Mouse (Mus musculus) E14TG2a.4 (cell line): Measurements from ENCODE around the gene Ireb2.

Experiments used
- H3K27me3 ChIP-seq: 2 replicates; pipeline ENCODE4 v1.6.1; 2014; ENCODE audit warnings: low read length, control low read depth; ENCODE audit not compliant: insufficient read depth
- H3K36me3 ChIP-seq: 2 replicates; pipeline ENCODE4 v1.6.1; 2014; ENCODE audit warnings: low read length, control low read depth; ENCODE audit not compliant: insufficient read depth
- H3K4me1 ChIP-seq: replicated peaks from 2 replicates; pipeline ENCODE4 v1.6.1; 2014; ENCODE audit warnings: low read depth, low read length, control low read depth
- H3K4me3 ChIP-seq: replicated peaks from 2 replicates; pipeline ENCODE4 v1.5.1; 2014; ENCODE audit warnings: mild to moderate bottlenecking, low read length
- H3K9me3 ChIP-seq: 2 replicates; pipeline ENCODE4 v1.6.1; 2014; ENCODE audit warnings: low read length, control low read depth
- CTCF ChIP-seq: conservative IDR thresholded peaks from 2 replicates; pipeline ENCODE4 v1.5.1; 2014; ENCODE audit warnings: low read length
- NANOG ChIP-seq: IDR thresholded peaks from 2 replicates; pipeline ENCODE4 v1.6.1; 2014; ENCODE audit warnings: borderline replicate concordance, low read length, mixed read lengths
- POU5F1 ChIP-seq: IDR thresholded peaks from 2 replicates; pipeline ENCODE4 v1.6.1; 2014; ENCODE audit warnings: low read length, borderline replicate concordance

Ireb2 gene

DNA sequence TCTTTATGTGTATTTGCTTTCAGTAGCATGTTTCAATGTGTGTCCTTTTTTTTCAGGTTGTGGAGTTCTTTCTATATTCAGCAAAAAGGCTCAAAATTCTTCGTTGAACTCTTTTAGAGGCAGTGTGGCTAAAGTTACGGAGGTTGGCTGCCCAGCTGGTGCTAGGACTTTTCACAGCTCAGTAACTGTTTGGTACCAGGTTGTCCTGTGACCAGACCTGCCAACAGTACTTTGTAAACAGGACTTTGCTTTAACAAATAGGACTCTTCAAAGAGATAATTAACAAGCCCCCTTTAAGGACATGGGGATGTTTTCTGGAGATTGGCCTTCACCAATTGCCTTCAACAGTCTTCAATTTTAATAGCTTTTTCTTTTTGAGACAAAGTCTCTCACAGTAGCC, 54.6 kb downstream of the Ireb2 start:
- Histone ChIP-seq H3K27me3 (no peaks in the 10 kb centered on the region), H3K4me3 (no peak overlapping the region), H3K36me3 (no peaks in the 10 kb centered on the region), H3K4me1 (peaks cover 17% of the 10 kb centered on the region), H3K9me3 (peaks cover 3% of the 10 kb centered on the region)
- TF ChIP-seq NANOG = no peak
- no peak for TF ChIP-seq CTCF
- no peak for TF ChIP-seq POU5F1

DNA sequence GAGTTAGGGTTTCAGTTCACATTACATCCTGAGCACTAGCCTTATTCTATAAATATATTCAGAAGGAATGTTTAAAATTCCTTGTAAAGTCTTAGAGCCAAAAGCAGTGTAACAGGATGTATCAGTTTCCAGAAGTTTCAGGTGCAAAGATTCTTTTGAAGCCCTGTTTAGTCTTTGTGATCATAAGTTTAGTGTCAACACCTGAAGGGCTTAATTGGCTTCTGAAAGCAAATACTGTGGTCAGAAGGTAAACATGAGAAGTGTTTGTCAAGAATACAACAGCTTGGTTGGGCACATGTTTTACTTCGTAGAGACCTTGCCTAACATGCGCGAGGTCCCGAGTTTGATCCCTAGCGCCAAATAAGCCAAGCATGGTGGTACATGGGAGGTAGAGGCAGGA, 55.2 kb downstream of the Ireb2 start:
- Histone ChIP-seq H3K36me3 (no peaks in the 10 kb centered on the region), H3K4me1 (peaks cover 17% of the 10 kb centered on the region), H3K9me3 (peaks cover 3% of the 10 kb centered on the region), H3K27me3 (no peaks in the 10 kb centered on the region), H3K4me3 (no peak overlapping the region)
- no peak for TF ChIP-seq POU5F1
- TF ChIP-seq NANOG = no peak
- TF ChIP-seq CTCF = no peak

DNA sequence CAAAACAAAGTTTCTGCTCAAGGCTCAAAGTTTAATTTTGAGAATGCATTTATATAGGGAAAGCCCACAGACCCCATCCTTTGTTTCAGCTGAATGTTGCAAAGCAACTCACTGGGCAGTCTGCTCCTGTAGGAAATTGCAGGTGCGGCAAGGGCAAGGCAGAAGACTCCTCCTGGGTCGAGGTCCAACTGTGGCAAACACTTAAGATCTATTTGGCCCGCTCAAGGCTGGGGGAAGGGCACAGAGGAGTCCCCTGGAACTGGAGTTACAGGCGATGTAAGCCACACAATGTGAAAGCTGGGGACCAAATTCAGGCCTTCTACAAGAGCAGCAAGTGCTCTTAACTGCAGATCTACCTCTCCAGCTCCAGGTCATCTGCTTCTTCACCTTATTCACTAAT, 56.4 kb downstream of the Ireb2 start:
- Histone ChIP-seq H3K9me3 (peaks cover 3% of the 10 kb centered on the region), H3K27me3 (no peaks in the 10 kb centered on the region), H3K4me3 (no peak overlapping the region), H3K4me1 (peaks cover 17% of the 10 kb centered on the region), H3K36me3 (no peaks in the 10 kb centered on the region)
- TF ChIP-seq NANOG = no peak
- TF ChIP-seq POU5F1 = no peak
- no peak for TF ChIP-seq CTCF

DNA sequence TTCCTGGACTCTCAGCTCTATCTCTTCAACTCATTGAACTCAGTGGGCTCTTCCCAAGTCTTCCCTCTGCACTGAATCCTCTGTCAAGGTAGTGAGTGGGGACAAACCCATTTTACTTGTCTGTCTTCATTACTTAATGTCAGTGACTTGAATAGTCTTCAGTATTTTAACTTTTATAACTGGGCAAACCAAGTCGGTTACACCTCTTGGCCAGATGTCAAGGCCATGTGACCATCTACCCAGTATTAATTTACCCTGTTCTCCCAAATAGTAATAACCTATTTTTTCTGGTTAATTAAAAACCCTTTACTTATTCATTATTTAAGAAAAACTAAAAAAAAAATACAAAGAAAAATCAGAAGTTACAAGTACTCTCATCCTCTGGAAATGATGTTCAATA, 67.2 kb downstream of the Ireb2 start:
- no peaks in the 10 kb centered on the region for H3K9me3 ChIP-seq

DNA sequence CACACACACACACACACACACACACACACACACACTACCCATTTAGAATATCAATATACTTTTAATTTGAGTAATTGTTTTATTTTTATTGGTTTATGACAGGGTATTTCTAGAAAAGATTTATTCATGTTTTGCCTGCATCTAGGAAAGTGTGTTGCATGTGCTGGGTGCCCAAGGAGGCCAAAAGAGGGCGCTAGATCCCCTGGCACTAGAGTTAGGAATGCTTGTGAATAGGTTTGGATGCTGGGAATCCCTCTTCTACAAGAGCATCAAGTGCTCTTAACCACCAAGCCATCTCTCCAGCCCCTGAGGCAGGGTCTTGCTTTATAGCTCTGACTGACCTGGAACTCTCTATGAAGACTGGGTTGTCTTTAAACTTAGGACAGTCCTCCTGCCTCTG, 68.2 kb downstream of the Ireb2 start:
- Histone ChIP-seq H3K36me3 (no peaks in the 10 kb centered on the region), H3K4me3 (no peak overlapping the region), H3K27me3 (no peaks in the 10 kb centered on the region), H3K9me3 (no peaks in the 10 kb centered on the region), H3K4me1 (no peaks in the 10 kb centered on the region)
- TF ChIP-seq CTCF (peak; percentile 96), POU5F1 (no peak)

More for the DNA sequence above, 67.2 kb downstream of the Ireb2 start:
- no peaks in the 10 kb centered on the region for H3K27me3 ChIP-seq
- H3K4me1 ChIP-seq = no peaks in the 10 kb centered on the region
- H3K4me3 ChIP-seq = no peak overlapping the region
- H3K36me3 ChIP-seq = no peaks in the 10 kb centered on the region
- TF ChIP-seq CTCF = no peak
- TF ChIP-seq POU5F1 = no peak
- TF ChIP-seq NANOG = no peak

DNA sequence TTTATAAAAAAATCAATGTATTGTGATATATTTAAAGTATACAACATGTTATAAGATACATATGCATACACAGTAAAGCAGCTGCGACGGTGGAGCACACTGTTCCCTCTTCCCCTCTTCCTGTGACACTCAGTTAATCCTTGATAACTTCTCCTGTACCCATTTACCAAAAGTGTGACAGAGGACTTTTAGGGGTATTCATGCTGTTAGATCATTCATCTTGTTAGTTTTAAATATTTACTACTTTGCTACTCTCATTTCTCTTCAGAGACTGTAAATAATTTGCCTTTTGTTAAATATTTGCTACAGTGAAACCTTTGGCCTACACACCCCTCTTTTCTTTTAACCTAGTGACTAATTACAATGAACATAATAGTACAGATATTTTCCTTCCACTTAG, 68.8 kb downstream of the Ireb2 start:
- TF ChIP-seq NANOG (no peak), POU5F1 (no peak), CTCF (no peak)
- H3K9me3 ChIP-seq = no peaks in the 10 kb centered on the region
- H3K4me3 ChIP-seq = no peak overlapping the region
- no peaks in the 10 kb centered on the region for H3K4me1 ChIP-seq
- H3K27me3 ChIP-seq = no peaks in the 10 kb centered on the region
- no peaks in the 10 kb centered on the region for H3K36me3 ChIP-seq

DNA sequence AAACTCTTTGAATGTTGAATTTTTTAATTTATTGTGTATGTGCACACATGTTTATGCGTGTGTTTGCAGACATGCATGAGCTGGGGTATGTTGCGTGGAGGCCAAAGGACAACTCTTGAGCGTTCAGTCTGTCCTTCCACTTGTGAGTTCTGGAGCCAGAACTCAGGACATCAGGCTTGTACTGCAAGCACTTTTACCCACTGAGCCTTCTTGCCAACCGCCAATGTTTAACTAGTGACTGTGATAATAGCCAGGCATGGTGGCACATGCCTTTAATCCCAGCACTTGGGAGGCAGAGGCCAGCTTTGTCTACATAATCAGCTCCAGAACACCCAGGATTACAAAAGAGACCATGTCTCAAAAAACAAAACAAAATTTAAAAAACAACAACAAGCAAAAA, 78.5 kb downstream of the Ireb2 start:
- TF ChIP-seq POU5F1 (no peak), CTCF (no peak), NANOG (no peak)
- Histone ChIP-seq H3K4me3 (no peak overlapping the region), H3K9me3 (no peaks in the 10 kb centered on the region), H3K4me1 (peaks cover 8% of the 10 kb centered on the region; the same call in 1 of the 2 replicates), H3K36me3 (no peaks in the 10 kb centered on the region), H3K27me3 (no peaks in the 10 kb centered on the region)

DNA sequence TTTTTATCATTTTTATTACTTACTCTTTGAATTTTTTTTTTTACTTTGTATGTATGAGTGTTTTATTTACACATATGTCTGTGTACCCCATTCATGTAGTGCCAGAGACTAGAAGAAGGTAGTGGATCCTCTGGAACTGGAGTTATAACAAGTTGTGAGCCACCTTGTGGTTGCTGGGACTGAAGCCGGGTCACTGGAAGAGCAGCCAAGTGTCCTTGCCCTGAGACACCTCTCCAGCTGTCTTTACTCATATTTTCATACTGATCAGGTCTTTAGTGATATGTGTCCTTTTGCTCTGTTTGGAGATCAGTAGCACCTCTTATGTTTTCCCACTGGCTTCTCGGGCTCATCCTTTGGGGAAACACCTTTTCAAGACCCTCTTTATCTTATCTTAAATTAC, 80.9 kb downstream of the Ireb2 start:
- no peak for TF ChIP-seq CTCF
- TF ChIP-seq POU5F1 = no peak
- TF ChIP-seq NANOG = no peak
- Histone ChIP-seq H3K4me3 (no peak overlapping the region), H3K36me3 (no peaks in the 10 kb centered on the region), H3K9me3 (no peaks in the 10 kb centered on the region), H3K27me3 (no peaks in the 10 kb centered on the region), H3K4me1 (peaks cover 10% of the 10 kb centered on the region)

DNA sequence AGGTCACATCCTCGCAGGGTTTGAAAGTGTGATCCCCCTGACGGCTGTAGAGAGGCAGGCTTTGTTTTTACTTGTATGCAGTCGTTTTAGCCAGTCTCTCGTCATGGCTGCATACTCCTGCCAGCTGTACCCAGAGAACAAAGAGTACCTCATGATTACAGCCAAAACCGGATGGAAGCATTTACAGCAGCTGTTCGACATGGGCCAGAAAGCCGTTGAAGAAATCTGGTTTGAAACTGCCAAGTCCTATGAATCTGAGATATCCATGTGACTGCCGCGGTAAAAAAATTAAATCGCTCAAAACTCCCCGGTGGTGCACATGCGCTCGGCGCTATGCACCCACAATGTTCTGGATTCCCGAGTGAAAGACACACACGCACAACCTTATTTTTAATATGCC, 82.7 kb downstream of the Ireb2 start:
- TF ChIP-seq CTCF (no peak), NANOG (no peak), POU5F1 (no peak)
- H3K4me1 ChIP-seq = peaks cover 16% of the 10 kb centered on the region
- no peaks in the 10 kb centered on the region for H3K36me3 ChIP-seq
- no peaks in the 10 kb centered on the region for H3K27me3 ChIP-seq
- no peaks in the 10 kb centered on the region for H3K9me3 ChIP-seq
- H3K4me3 ChIP-seq = peak overlapping the region; percentile 63
